ENCODE assay signal across 29 mouse cellular contexts in genomic region chr15:91555336-91555736, GRCm38 (mm10). TPM values are rescaled to one million over a fixed set of nuclear protein-coding genes. Genes with fewer than 3 reads are reported as not detected.
DNase-seq lines count a peak whose midpoint lies in the region; ATAC-seq lines count a peak whose summit lies in the region.
"Had no signal": no experiment of that assay in that cellular context is flagged by ENCODE, and none has a peak within 500 bp of the region (broad histone marks: within the 10 kb centered on the region; RNA-seq: fewer than 3 reads in every experiment).

No protein-coding gene starts in this region.

- H3K4me3 ChIP-seq in intestine, embryonic 16.5 days (ENCODE audit: low read length) = no peak overlapping the region
- H3K4me3 ChIP-seq: forebrain, embryonic 15.5 days; gastrocnemius, adult 2 months; heart, embryonic 13.5 days; hindbrain, embryonic 10.5 days; hindbrain, embryonic 15.5 days; left cerebral cortex, adult 2 months; limb, embryonic 12.5 days; liver, embryonic 15.5 days; midbrain, embryonic 15.5 days; neural tube, embryonic 15.5 days; stomach, embryonic 15.5 days had no signal

- no peaks in the 10 kb centered on the region for H3K4me1 ChIP-seq in intestine, embryonic 16.5 days (ENCODE audit: control insufficient read depth, insufficient read depth, low read length)
- H3K4me1 ChIP-seq: forebrain, embryonic 15.5 days; heart, embryonic 13.5 days; hindbrain, embryonic 10.5 days; hindbrain, embryonic 15.5 days; limb, embryonic 12.5 days; liver, embryonic 15.5 days; midbrain, embryonic 15.5 days; neural tube, embryonic 15.5 days; stomach, embryonic 15.5 days had no signal

- H3K9ac ChIP-seq in intestine, embryonic 16.5 days (ENCODE audit: low read depth, low read length) = no peak overlapping the region
- H3K9ac ChIP-seq: forebrain, embryonic 15.5 days; heart, embryonic 13.5 days; hindbrain, embryonic 15.5 days; limb, embryonic 12.5 days; liver, embryonic 15.5 days; lung, embryonic 14.5 days; midbrain, embryonic 15.5 days; neural tube, embryonic 15.5 days; stomach, embryonic 15.5 days had no signal

- H3K4me2 ChIP-seq in intestine, embryonic 16.5 days (ENCODE audit: low read depth, low read length) = no peak overlapping the region
- H3K4me2 ChIP-seq: forebrain, embryonic 15.5 days; heart, embryonic 13.5 days; hindbrain, embryonic 15.5 days; limb, embryonic 12.5 days; liver, embryonic 15.5 days; lung, embryonic 14.5 days; midbrain, embryonic 15.5 days; neural tube, embryonic 15.5 days; stomach, embryonic 15.5 days had no signal

- ATAC-seq in intestine, embryonic 16.5 days = no peak
- ATAC-seq: forebrain, embryonic 15.5 days; midbrain, embryonic 15.5 days had no signal

- WGBS in intestine, embryonic 16.5 days = 89% methylated on average over 6 of the region's 6 CpGs

- no peaks in the 10 kb centered on the region for H3K9me3 ChIP-seq in intestine, embryonic 16.5 days (ENCODE audit: control insufficient read depth, low read length)
- H3K9me3 ChIP-seq: forebrain, embryonic 15.5 days; heart, embryonic 13.5 days; hindbrain, embryonic 10.5 days; hindbrain, embryonic 15.5 days; limb, embryonic 12.5 days; liver, embryonic 15.5 days; midbrain, embryonic 15.5 days; neural tube, embryonic 15.5 days; stomach, embryonic 15.5 days had no signal

- peak; percentile 23 to 48 for DNase-seq in frontal cortex, postnatal 36 days (ENCODE audit: low spot score in 2 of 2)
- DNase-seq in frontal cortex, postnatal 25 days (ENCODE audit: low spot score in 2 of 2) = no peak
- DNase-seq in brain, adult 2 months (ENCODE audit: low read depth, low spot score) = peak; percentile 75
- DNase-seq in cerebellum, adult 11 months = peak; percentile 28
- DNase-seq in cerebellum, adult 9-10 months = peak; percentile 66
- DNase-seq in kidney, adult 18-20 months = no peak
- no peak for DNase-seq in layer of hippocampus, adult 18-20 months (ENCODE audit: low spot score in 2 of 2)
- DNase-seq: adrenal gland, adult 2 months; adrenal gland, postnatal 36 days; B cell, adult 2 months; gastrocnemius, adult 2 months; gastrocnemius, postnatal 36 days; heart, postnatal 14 days; kidney, adult 9 months; kidney, postnatal 10 days; lung, embryonic 14.5 days; lung, postnatal 14 days; retina, postnatal 1 day had no signal

- H3K36me3 ChIP-seq in intestine, embryonic 16.5 days (ENCODE audit: control insufficient read depth, insufficient read depth, low read length) = no peaks in the 10 kb centered on the region
- H3K36me3 ChIP-seq: forebrain, embryonic 15.5 days; heart, embryonic 13.5 days; hindbrain, embryonic 10.5 days; hindbrain, embryonic 15.5 days; limb, embryonic 12.5 days; liver, embryonic 15.5 days; midbrain, embryonic 15.5 days; neural tube, embryonic 15.5 days; stomach, embryonic 15.5 days had no signal

- H3K27me3 ChIP-seq in intestine, embryonic 16.5 days (replicated peaks; ENCODE audit: control insufficient read depth, insufficient read depth, low read length) = no peaks in the 10 kb centered on the region
- H3K27me3 ChIP-seq: forebrain, embryonic 15.5 days; heart, embryonic 13.5 days; hindbrain, embryonic 15.5 days; limb, embryonic 12.5 days; liver, embryonic 15.5 days; midbrain, embryonic 15.5 days; neural tube, embryonic 15.5 days; stomach, embryonic 15.5 days had no signal

- H3K27ac ChIP-seq in intestine, embryonic 16.5 days (ENCODE audit: low read length) = no peak overlapping the region
- H3K27ac ChIP-seq: forebrain, embryonic 15.5 days; gastrocnemius, adult 2 months; heart, embryonic 13.5 days; hindbrain, embryonic 10.5 days; hindbrain, embryonic 15.5 days; left cerebral cortex, adult 2 months; limb, embryonic 12.5 days; liver, embryonic 15.5 days; midbrain, embryonic 15.5 days; neural tube, embryonic 15.5 days; stomach, embryonic 15.5 days had no signal

RNA-seq across cellular contexts. Expression of gene Slc2a13, which starts 17.7 kb away (rescaled TPM):
- 10 to 100 TPM; 63.9 to 72.3 TPM for total RNA-seq in layer of hippocampus, adult 18-20 months (2021)
- 0.75 and 0.93 TPM in 2 replicates for polyA plus RNA-seq in intestine, embryonic 16.5 days (2015; fragmentation: Nextera tagmentation; extraction: Ambion mirVana)

Comparison
In these comparisons a context has a peak if more than half of its experiments do, and no peak if none do; other contexts are left out.
1. DNase-seq: peak in frontal cortex, postnatal 36 days (2 of 2), brain, adult 2 months (single experiment), cerebellum, adult 11 months (single experiment) and cerebellum, adult 9-10 months (single experiment); none in frontal cortex, postnatal 25 days (0 of 2), kidney, adult 18-20 months (single experiment) and layer of hippocampus, adult 18-20 months (0 of 2).